Mouse (Mus musculus) heart, embryonic 14.5 days (tissue): Measurements from ENCODE around the gene Olfm4. TPM values are rescaled to one million over a fixed set of nuclear protein-coding genes. Genes with fewer than 3 reads are reported as not detected.

Experiments used
- ATAC-seq: fragments of 200-750 bp; cut with Nextera tagmentation; 2 replicates; pipeline ENCODE4 v1.8.0; 2017; ENCODE audit warnings: low read depth, moderate TSS enrichment; ENCODE audit not compliant: insufficient number of reproducible peaks, insufficient read depth, low FRiP score
- H3K27ac ChIP-seq, 2 experiments: fragments of 200-500 bp in 1 of 2; fragments of 300-500 bp in 1 of 2; sonication (generic) in 1 of 2; replicated peaks in 1 of 2; 2 replicates each; pipeline ENCODE4 v1.5.1; 2012 to 2014; ENCODE audit warnings: low read depth in 2 of 2, low read length in 2 of 2, control low read depth in 1 of 2, mild to moderate bottlenecking in 1 of 2, mixed read lengths in 1 of 2; ENCODE audit not compliant: control insufficient read depth in 1 of 2, insufficient read depth in 1 of 2
- H3K27me3 ChIP-seq: fragments of 300-500 bp; sonication (generic); 2 replicates; pipeline ENCODE4 v1.6.1; 2014; ENCODE audit warnings: mild to moderate bottlenecking, low read length, control low read depth; ENCODE audit not compliant: control insufficient read depth, insufficient read depth
- H3K36me3 ChIP-seq: fragments of 300-500 bp; sonication (generic); 2 replicates; pipeline ENCODE4 v1.6.1; 2014; ENCODE audit warnings: mild to moderate bottlenecking, control low read depth, low read length, mixed read lengths; ENCODE audit not compliant: control insufficient read depth, insufficient read depth
- H3K4me1 ChIP-seq, 2 experiments: fragments of 200-500 bp in 1 of 2; fragments of 300-500 bp in 1 of 2; sonication (generic) in 1 of 2; 2 replicates each; pipeline ENCODE4 v1.6.1; 2012 to 2014; ENCODE audit warnings: low read length in 2 of 2, control low read depth in 1 of 2, mixed read lengths in 1 of 2; ENCODE audit not compliant: control insufficient read depth in 2 of 2, insufficient read depth in 2 of 2
- H3K4me2 ChIP-seq: fragments of 300-500 bp; sonication (generic); 2 replicates; pipeline ENCODE4 v1.6.1; 2014; ENCODE audit warnings: mild to moderate bottlenecking, low read length
- H3K4me3 ChIP-seq, 2 experiments: fragments of 200-500 bp in 1 of 2; fragments of 300-500 bp in 1 of 2; sonication (generic) in 1 of 2; 2 replicates each; pipeline ENCODE4 v1.5.1; 2012 to 2014; ENCODE audit warnings: low read length in 2 of 2, mild to moderate bottlenecking in 2 of 2, control low read depth in 1 of 2, low read depth in 1 of 2, moderate library complexity in 1 of 2; ENCODE audit not compliant: control insufficient read depth in 1 of 2, insufficient read depth in 1 of 2
- H3K9ac ChIP-seq: fragments of 300-500 bp; sonication (generic); 2 replicates; pipeline ENCODE4 v1.6.1; 2014; ENCODE audit warnings: mild to moderate bottlenecking, low read length
- H3K9me3 ChIP-seq: fragments of 300-500 bp; sonication (generic); 2 replicates; pipeline ENCODE4 v1.6.1; 2016; ENCODE audit warnings: low read length, control low read depth; ENCODE audit not compliant: control insufficient read depth
- WGBS: fragments of 180-500 bp; shearing (Covaris S2); extraction: QIAGEN DNeasy Blood & Tissue Kit; methylation state at CpG from one replicate; pipeline ENCODE4 v1.1.7; 2014; 5-methylcytosine and 5-hydroxymethylcytosine counted together
- polyA plus RNA-seq: library from polyadenylated mRNA; unstranded; fragments of >200 nt; fragmentation: Nextera tagmentation; extraction: Ambion mirVana; gene quantifications from 2 replicates; pipeline ENCODE4 v1.2.1, GENCODE M21; 2014

The Olfm4 gene
- 0.11 and 0.34 TPM in 2 replicates for polyA plus RNA-seq

GRCm38 (mm10) chr14:79983781-79984180, at the start of gene Olfm4:
Olfm4 (plus strand) TSS chr14:79984081.
- no peaks in the 10 kb centered on the region for H3K27me3 ChIP-seq
- H3K36me3 ChIP-seq, result no peaks in the 10 kb centered on the region
- H3K4me2 ChIP-seq, result no peak within 1 kb of the TSS
- no peak within 1 kb of the TSS for H3K27ac ChIP-seq
- H3K4me1 ChIP-seq, result no peaks in the 10 kb centered on the region
- H3K9me3 ChIP-seq, result no peaks in the 10 kb centered on the region
- ATAC-seq, result no peak
- 67% methylated on average over 2 of the region's 2 CpGs for WGBS
- H3K9ac ChIP-seq, result no peak within 1 kb of the TSS
- no peak within 1 kb of the TSS for H3K4me3 ChIP-seq

GRCm38 (mm10) chr14:79934426-79934825, 49.5 kb upstream of the Olfm4 start:
- Histone ChIP-seq H3K27me3 (no peaks in the 10 kb centered on the region), H3K4me1 (no peaks in the 10 kb centered on the region), H3K4me3 (no peak overlapping the region), H3K36me3 (no peaks in the 10 kb centered on the region), H3K4me2 (no peak overlapping the region), H3K27ac (no peak overlapping the region), H3K9me3 (no peaks in the 10 kb centered on the region), H3K9ac (no peak overlapping the region)
- 53% methylated on average over 4 of the region's 4 CpGs for WGBS
- no peak for ATAC-seq

GRCm38 (mm10) chr14:79936879-79937468, 46.9 kb upstream of the Olfm4 start:
- H3K4me2 ChIP-seq, result no peak overlapping the region
- H3K4me3 ChIP-seq, result no peak overlapping the region
- no peaks in the 10 kb centered on the region for H3K9me3 ChIP-seq
- H3K9ac ChIP-seq, result no peak overlapping the region
- no peak overlapping the region for H3K27ac ChIP-seq
- H3K4me1 ChIP-seq, result no peaks in the 10 kb centered on the region
- 90% methylated on average over 4 of the region's 4 CpGs for WGBS
- no peaks in the 10 kb centered on the region for H3K27me3 ChIP-seq
- no peak for ATAC-seq
- H3K36me3 ChIP-seq, result no peaks in the 10 kb centered on the region

GRCm38 (mm10) chr14:79945876-79946275, 38.0 kb upstream of the Olfm4 start:
- Histone ChIP-seq H3K4me1 (no peaks in the 10 kb centered on the region), H3K9ac (no peak overlapping the region), H3K27ac (no peak overlapping the region), H3K36me3 (no peaks in the 10 kb centered on the region), H3K4me2 (no peak overlapping the region), H3K27me3 (no peaks in the 10 kb centered on the region), H3K9me3 (no peaks in the 10 kb centered on the region), H3K4me3 (no peak overlapping the region)
- WGBS, result 56% methylated on average over 2 of the region's 2 CpGs
- ATAC-seq, result no peak

GRCm38 (mm10) chr14:79955678-79956077, 28.2 kb upstream of the Olfm4 start:
- Histone ChIP-seq H3K36me3 (no peaks in the 10 kb centered on the region), H3K27me3 (no peaks in the 10 kb centered on the region), H3K4me3 (no peak overlapping the region), H3K4me2 (no peak overlapping the region), H3K4me1 (no peaks in the 10 kb centered on the region), H3K27ac (no peak overlapping the region), H3K9ac (no peak overlapping the region), H3K9me3 (no peaks in the 10 kb centered on the region)
- WGBS, result 78% methylated on average over 3 of the region's 3 CpGs
- ATAC-seq, result no peak

- Histone ChIP-seq H3K27me3 (no peaks in the 10 kb centered on the region), H3K4me2 (no peak overlapping the region), H3K9me3 (no peaks in the 10 kb centered on the region), H3K27ac (no peak overlapping the region), H3K9ac (no peak overlapping the region), H3K4me1 (no peaks in the 10 kb centered on the region), H3K36me3 (no peaks in the 10 kb centered on the region), H3K4me3 (no peak overlapping the region)
- ATAC-seq, result no peak
- WGBS, result 88% methylated on average over 15 of the region's 15 CpGs
Observed at GRCm38 (mm10) chr14:79957789-79958487, 25.9 kb upstream of the Olfm4 start.

GRCm38 (mm10) chr14:79961187-79961586, 22.7 kb upstream of the Olfm4 start:
- 74% methylated on average over 4 of the region's 4 CpGs for WGBS
- Histone ChIP-seq H3K9ac (no peak overlapping the region), H3K27ac (no peak overlapping the region), H3K36me3 (no peaks in the 10 kb centered on the region), H3K27me3 (no peaks in the 10 kb centered on the region), H3K4me3 (no peak overlapping the region), H3K4me2 (no peak overlapping the region), H3K9me3 (no peaks in the 10 kb centered on the region), H3K4me1 (no peaks in the 10 kb centered on the region)
- no peak for ATAC-seq

GRCm38 (mm10) chr14:79961602-79962001, 22.3 kb upstream of the Olfm4 start:
- no peaks in the 10 kb centered on the region for H3K9me3 ChIP-seq

More at GRCm38 (mm10) chr14:79961602-79962001, 22.3 kb upstream of the Olfm4 start:
- no peak overlapping the region for H3K9ac ChIP-seq
- no peak overlapping the region for H3K4me2 ChIP-seq
- H3K27me3 ChIP-seq, result no peaks in the 10 kb centered on the region
- H3K36me3 ChIP-seq, result no peaks in the 10 kb centered on the region
- no peak overlapping the region for H3K27ac ChIP-seq
- WGBS, result 82% methylated on average over 2 of the region's 2 CpGs
- no peak for ATAC-seq
- no peaks in the 10 kb centered on the region for H3K4me1 ChIP-seq
- H3K4me3 ChIP-seq, result no peak overlapping the region
